Mouse (Mus musculus) heart, postnatal 0 days (tissue): Measurements from ENCODE around the gene Gm3415. TPM values are rescaled to one million over a fixed set of nuclear protein-coding genes. Genes with fewer than 3 reads are reported as not detected.
"Not testable (repeated sequence)": the region's sequence is repeated elsewhere in the genome, so short reads cannot be mapped to it uniquely, and the experiment has no call there.

Experiments used
- ATAC-seq: fragments of 200-750 bp; cut with Nextera tagmentation; 2 replicates; pipeline ENCODE4 v1.8.0; 2017; ENCODE audit warnings: low read depth, moderate number of reproducible peaks, moderate library complexity; ENCODE audit not compliant: insufficient read depth
- DNase-seq: peaks from one replicate; pipeline ENCODE4 v3.0.0-alpha.2; 2016; ENCODE audit warnings: low spot score
- H3K27ac ChIP-seq: fragments of 300-500 bp; sonication (generic); 2 replicates; pipeline ENCODE4 v1.5.1; 2014; ENCODE audit warnings: low read depth, mild to moderate bottlenecking
- H3K27me3 ChIP-seq: fragments of 300-500 bp; sonication (generic); 2 replicates; pipeline ENCODE4 v1.6.1; 2014; ENCODE audit warnings: low read length, mixed read lengths; ENCODE audit not compliant: control insufficient read depth, insufficient read depth
- H3K36me3 ChIP-seq: fragments of 300-500 bp; sonication (generic); replicated peaks from 2 replicates; pipeline ENCODE4 v1.6.1; 2014; ENCODE audit warnings: low read length, mixed read lengths; ENCODE audit not compliant: control insufficient read depth, insufficient read depth
- H3K4me1 ChIP-seq: fragments of 300-500 bp; sonication (generic); 2 replicates; pipeline ENCODE4 v1.6.1; 2014; ENCODE audit warnings: antibody characterized with exemption; ENCODE audit not compliant: control insufficient read depth, insufficient read depth
- H3K4me2 ChIP-seq: fragments of 300-500 bp; sonication (generic); 2 replicates; pipeline ENCODE4 v1.6.1; 2014; ENCODE audit warnings: low read depth, mild to moderate bottlenecking, low read length, moderate library complexity
- H3K4me3 ChIP-seq: fragments of 300-500 bp; sonication (generic); 2 replicates; pipeline ENCODE4 v1.5.1; 2014; ENCODE audit warnings: low read depth, low read length
- H3K9ac ChIP-seq: fragments of 300-500 bp; sonication (generic); replicated peaks from 2 replicates; pipeline ENCODE4 v1.6.1; 2014; ENCODE audit warnings: low read depth, low read length, mixed read lengths
- H3K9me3 ChIP-seq: fragments of 300-500 bp; sonication (generic); replicated peaks from 2 replicates; pipeline ENCODE4 v1.6.1; 2016; ENCODE audit warnings: low read length; ENCODE audit not compliant: control insufficient read depth
- CTCF ChIP-seq: IDR thresholded peaks from 2 replicates; pipeline ENCODE4 v1.5.1; 2016; ENCODE audit warnings: antibody characterized with exemption, control low read depth, low read depth
- EP300 ChIP-seq: IDR thresholded peaks from 2 replicates; pipeline ENCODE4 v1.6.1; 2016; ENCODE audit warnings: antibody characterized with exemption, low read depth
- WGBS: fragments of 180-500 bp; shearing (Covaris S2); extraction: QIAGEN DNeasy Blood & Tissue Kit; methylation state at CpG from one replicate; pipeline ENCODE4 v1.1.7; 2014; 5-methylcytosine and 5-hydroxymethylcytosine counted together
- polyA plus RNA-seq: library from polyadenylated mRNA; unstranded; fragments of >200 nt; fragmentation: Nextera tagmentation; extraction: Ambion mirVana; gene quantifications from 2 replicates; pipeline ENCODE4 v1.2.1, GENCODE M21; 2015
- total RNA-seq: library from RNA; depleted of rRNA; stranded (reverse); fragments of >200 nt; gene quantifications from 2 replicates; pipeline ENCODE4 v1.2.3, GENCODE M21; 2014; ENCODE audit warnings: low replicate concordance; rRNA removed

Gm3415 gene
- total and polyA plus RNA-seq, 2 experiments from 2014 or later, result not detected

- no peaks in the 10 kb centered on the region for H3K36me3 ChIP-seq
- no peak overlapping the region for H3K4me2 ChIP-seq
- DNase-seq, result no peak
- TF ChIP-seq CTCF, result no peak
- TF ChIP-seq EP300, result no peak
- H3K27me3 ChIP-seq, result no peaks in the 10 kb centered on the region
- H3K27ac ChIP-seq, result no peak overlapping the region
- H3K9me3 ChIP-seq, result no peaks in the 10 kb centered on the region; the same call in 1 of the 2 replicates
- H3K4me3 ChIP-seq, result no peak overlapping the region
- H3K4me1 ChIP-seq, result no peaks in the 10 kb centered on the region
- H3K9ac ChIP-seq, result no peak overlapping the region
- WGBS, result 80% methylated on average over 27 of the region's 27 CpGs
- ATAC-seq, result no peak
These were observed 42.5 kb downstream of the Gm3415 start for GRCm38 (mm10) chr5:146598215-146599119.

- not testable (repeated sequence) for H3K27ac ChIP-seq, H3K27me3 ChIP-seq, H3K9me3 ChIP-seq, H3K9ac ChIP-seq, DNase-seq, H3K4me2 ChIP-seq, H3K36me3 ChIP-seq, ATAC-seq, H3K4me3 ChIP-seq, H3K4me1 ChIP-seq
- WGBS, result 77% methylated on average over 7 of the region's 7 CpGs
These were observed 43.3 kb downstream of the Gm3415 start for GRCm38 (mm10) chr5:146599216-146599615.

GRCm38 (mm10) chr5:146599970-146600369 lies 44.0 kb downstream of the Gm3415 start:
- Histone ChIP-seq H3K4me2 (no peak overlapping the region), H3K9ac (no peak overlapping the region), H3K9me3 (no peaks in the 10 kb centered on the region), H3K27ac (no peak overlapping the region), H3K36me3 (no peaks in the 10 kb centered on the region), H3K4me3 (no peak overlapping the region), H3K4me1 (no peaks in the 10 kb centered on the region), H3K27me3 (no peaks in the 10 kb centered on the region)
- ATAC-seq, result no peak
- WGBS, result 77% methylated on average over 5 of the region's 5 CpGs
- no peak for TF ChIP-seq EP300
- no peak for TF ChIP-seq CTCF
- DNase-seq, result no peak

DNA sequence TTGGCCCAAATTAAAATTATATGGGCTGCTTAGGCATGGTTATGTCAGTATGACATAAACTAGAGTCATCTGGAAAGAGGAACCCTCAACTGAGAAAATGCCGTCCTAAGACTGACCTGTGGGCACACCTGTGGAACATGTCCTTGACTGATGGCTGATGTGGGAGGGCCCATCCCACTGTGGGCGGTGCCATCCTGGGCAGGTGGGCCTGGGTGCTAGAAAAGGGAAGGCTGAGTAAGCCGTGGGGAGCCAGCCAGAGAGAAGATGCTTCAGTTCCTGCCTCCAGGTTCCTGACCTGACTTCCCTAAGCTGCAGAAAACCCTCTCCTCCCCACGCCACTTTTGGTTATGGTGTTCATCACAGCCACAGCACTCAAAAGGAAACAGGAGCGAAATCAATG lies 50.3 kb downstream of the Gm3415 start:
- no peaks in the 10 kb centered on the region for H3K9me3 ChIP-seq
- no peak for TF ChIP-seq EP300
- no peak for TF ChIP-seq CTCF
- no peak for DNase-seq
- H3K27ac ChIP-seq, result no peak overlapping the region
- no peak for ATAC-seq
- H3K9ac ChIP-seq, result no peak overlapping the region
- H3K4me1 ChIP-seq, result no peaks in the 10 kb centered on the region
- WGBS, result 59% methylated on average over 5 of the region's 5 CpGs
- H3K27me3 ChIP-seq, result no peaks in the 10 kb centered on the region
- H3K4me2 ChIP-seq, result no peak overlapping the region
- H3K36me3 ChIP-seq, result no peaks in the 10 kb centered on the region
- H3K4me3 ChIP-seq, result no peak overlapping the region

DNA sequence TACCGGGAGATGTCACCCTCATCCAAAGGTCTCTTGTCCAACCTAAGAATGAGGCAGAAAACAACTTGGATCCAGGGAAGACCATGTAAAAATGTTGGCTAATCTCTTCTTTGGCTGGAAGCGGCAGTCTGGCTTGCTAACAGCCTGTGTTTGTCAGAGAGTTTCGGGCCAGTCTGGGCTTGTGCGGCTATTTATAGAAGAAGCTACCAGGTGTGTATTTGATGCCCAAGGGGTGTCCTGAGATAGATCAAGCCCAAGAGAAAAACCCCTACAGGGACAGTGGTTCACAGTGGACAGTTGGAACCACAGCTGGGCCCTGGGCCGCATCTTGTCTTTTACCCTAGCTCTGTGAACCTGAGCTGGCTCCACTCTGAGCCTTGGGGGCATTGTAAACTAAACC lies 51.0 kb downstream of the Gm3415 start:
- Histone ChIP-seq H3K27ac (no peak overlapping the region), H3K36me3 (no peaks in the 10 kb centered on the region), H3K9ac (no peak overlapping the region), H3K4me1 (no peaks in the 10 kb centered on the region), H3K27me3 (no peaks in the 10 kb centered on the region), H3K4me3 (no peak overlapping the region), H3K9me3 (no peaks in the 10 kb centered on the region), H3K4me2 (no peak overlapping the region)
- DNase-seq, result no peak
- ATAC-seq, result no peak
- TF ChIP-seq CTCF (no peak), EP300 (no peak)
- whole genome bisulfite sequencing, result 79% methylated on average over 5 of the region's 5 CpGs

DNA sequence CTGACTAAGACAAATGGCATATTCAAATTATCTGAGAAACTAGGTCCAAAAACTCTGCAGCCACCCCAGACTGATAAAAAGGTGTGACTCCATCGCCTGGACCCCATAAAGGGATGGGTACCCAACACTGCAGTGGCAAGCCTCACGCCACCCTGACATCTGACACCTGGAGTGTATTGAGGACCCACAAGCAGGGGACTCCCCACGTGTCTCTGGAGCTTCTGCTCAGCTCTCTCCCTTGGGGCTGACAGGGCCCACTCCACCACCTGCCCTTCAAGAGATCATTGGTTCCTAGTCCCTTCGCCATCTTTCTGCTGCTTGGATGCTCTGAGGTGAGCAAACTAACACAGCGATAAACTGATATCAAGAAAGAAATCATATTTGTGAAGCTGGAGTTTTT lies 51.9 kb downstream of the Gm3415 start:
- no peaks in the 10 kb centered on the region for H3K36me3 ChIP-seq
- no peak for DNase-seq
- no peak overlapping the region for H3K9ac ChIP-seq
- no peak overlapping the region for H3K27ac ChIP-seq
- no peaks in the 10 kb centered on the region for H3K9me3 ChIP-seq
- H3K27me3 ChIP-seq, result no peaks in the 10 kb centered on the region
- no peaks in the 10 kb centered on the region for H3K4me1 ChIP-seq
- H3K4me2 ChIP-seq, result no peak overlapping the region
- no peak for TF ChIP-seq CTCF
- no peak for TF ChIP-seq EP300
- no peak for ATAC-seq
- no peak overlapping the region for H3K4me3 ChIP-seq
- WGBS, result 69% methylated on average over 5 of the region's 5 CpGs

Other genes with a start within 250 kb of the Gm3415 start
- 0.23 TPM in 1 of 2 replicates, not detected in the other for gene Wasf3, start 171.2 kb upstream of the Gm3415 start, total RNA-seq
- 0.08 and 0.11 TPM in 2 replicates for gene Wasf3, start 171.2 kb upstream of the Gm3415 start, polyA plus RNA-seq
- not detected in 2 replicates for gene Gm6408, start 74.2 kb upstream of the Gm3415 start, total RNA-seq
- gene Gm6408, start 74.2 kb upstream of the Gm3415 start, polyA plus RNA-seq, result not detected in 2 replicates
- gene Gm6370, start 64.8 kb upstream of the Gm3415 start, total RNA-seq, result not detected in 2 replicates
- not detected in 2 replicates for gene Gm6370, start 64.8 kb upstream of the Gm3415 start, polyA plus RNA-seq
- not detected in 2 replicates for gene 4930449I24Rik, start 53.7 kb upstream of the Gm3415 start, total RNA-seq
- gene 4930449I24Rik, start 53.7 kb upstream of the Gm3415 start, polyA plus RNA-seq, result not detected in 2 replicates
- not detected in 2 replicates for gene Gm3402, start 42.0 kb upstream of the Gm3415 start, total RNA-seq
- gene Gm3402, start 42.0 kb upstream of the Gm3415 start, polyA plus RNA-seq, result not detected in 2 replicates
- gene Gm3404, start 30.3 kb upstream of the Gm3415 start, total RNA-seq, result not detected in 2 replicates
- not detected in 2 replicates for gene Gm3404, start 30.3 kb upstream of the Gm3415 start, polyA plus RNA-seq
- not detected in 2 replicates for gene Gm3409, start 18.5 kb upstream of the Gm3415 start, total RNA-seq
- not detected in 2 replicates for gene Gm3409, start 18.5 kb upstream of the Gm3415 start, polyA plus RNA-seq
- not detected in 2 replicates for gene Gpr12, start 29.1 kb downstream of the Gm3415 start, total RNA-seq
- not detected in 2 replicates for gene Gpr12, start 29.1 kb downstream of the Gm3415 start, polyA plus RNA-seq
- gene Usp12, start 238.9 kb downstream of the Gm3415 start, total RNA-seq, result 6.1 and 7.0 TPM in 2 replicates
- gene Usp12, start 238.9 kb downstream of the Gm3415 start, polyA plus RNA-seq, result 5.6 and 6.7 TPM in 2 replicates